Mouse (Mus musculus) forebrain, embryonic 11.5 days (tissue): ENCODE measurements at regions not wholly inside any gene's neighbourhood (a gene's known extent, or its start where the extent isn't known, plus 50 kb on each side); places are given as distances from the start of the nearest gene placed in this dataset.

Experiments
- ATAC-seq: fragments of 200-750 bp; cut with Nextera tagmentation; replicated peaks from 2 replicates; pipeline ENCODE4 v1.8.0; 2017; ENCODE audit warnings: moderate TSS enrichment; ENCODE audit not compliant: low FRiP score
- DNase-seq: peaks from one replicate; pipeline ENCODE4 v3.0.0-alpha.2; 2017; ENCODE audit warnings: low spot score
- H3K27ac ChIP-seq: fragments of 300-500 bp; sonication (generic); 2 replicates; pipeline ENCODE4 v1.5.1; 2014; ENCODE audit warnings: low read depth, low read length
- H3K27me3 ChIP-seq: fragments of 300-500 bp; sonication (generic); 2 replicates; pipeline ENCODE4 v1.6.1; 2014; ENCODE audit warnings: mild to moderate bottlenecking, low read length, mixed read lengths; ENCODE audit not compliant: control insufficient read depth, insufficient read depth
- H3K36me3 ChIP-seq: fragments of 300-500 bp; sonication (generic); 2 replicates; pipeline ENCODE4 v1.6.1; 2014; ENCODE audit warnings: mild to moderate bottlenecking, low read length, moderate library complexity, mixed read lengths; ENCODE audit not compliant: control insufficient read depth, insufficient read depth
- H3K4me1 ChIP-seq: fragments of 300-500 bp; sonication (generic); replicated peaks from 2 replicates; pipeline ENCODE4 v1.6.1; 2014; ENCODE audit warnings: low read length, mixed read lengths; ENCODE audit not compliant: control insufficient read depth, insufficient read depth
- H3K4me2 ChIP-seq: fragments of 300-500 bp; sonication (generic); 2 replicates; pipeline ENCODE4 v1.6.1; 2014; ENCODE audit warnings: low read depth, mild to moderate bottlenecking, low read length, moderate library complexity, mixed read lengths; ENCODE audit not compliant: severe bottlenecking
- H3K4me3 ChIP-seq: fragments of 300-500 bp; sonication (generic); 2 replicates; pipeline ENCODE4 v1.5.1; 2014; ENCODE audit warnings: low read depth, low read length
- H3K9ac ChIP-seq: fragments of 300-500 bp; sonication (generic); 2 replicates; pipeline ENCODE4 v1.6.1; 2014; ENCODE audit warnings: low read length
- H3K9me3 ChIP-seq: fragments of 300-500 bp; sonication (generic); 2 replicates; pipeline ENCODE4 v1.6.1; 2016; ENCODE audit warnings: low read length, mixed read lengths; ENCODE audit not compliant: control insufficient read depth
- WGBS: fragments of 180-500 bp; shearing (Covaris S2); extraction: QIAGEN DNeasy Blood & Tissue Kit; methylation state at CpG from one replicate; pipeline ENCODE4 v1.1.7; 2014; 5-methylcytosine and 5-hydroxymethylcytosine counted together

GRCm38 (mm10) chr4:95450286-95450685 is 107.0 kb upstream of the Fggy start:
- no peak for ATAC-seq
- 47% methylated on average over 1 of the region's 1 CpGs for WGBS
- H3K27ac ChIP-seq: no peak overlapping the region

GRCm38 (mm10) chr4:95451831-95452230 is 105.5 kb upstream of the Fggy start:
- DNase-seq (no peak), ATAC-seq (no peak)
- Histone ChIP-seq H3K27me3 (no peaks in the 10 kb centered on the region), H3K9ac (no peak overlapping the region), H3K27ac (no peak overlapping the region), H3K36me3 (no peaks in the 10 kb centered on the region), H3K4me3 (no peak overlapping the region), H3K4me1 (no peaks in the 10 kb centered on the region), H3K4me2 (no peak overlapping the region), H3K9me3 (no peaks in the 10 kb centered on the region)
- WGBS: 89% methylated on average over 3 of the region's 3 CpGs

More at GRCm38 (mm10) chr4:95450286-95450685, 107.0 kb upstream of the Fggy start:
- Histone ChIP-seq H3K4me3 (no peak overlapping the region), H3K36me3 (no peaks in the 10 kb centered on the region), H3K4me1 (no peaks in the 10 kb centered on the region), H3K27me3 (no peaks in the 10 kb centered on the region), H3K9ac (no peak overlapping the region), H3K9me3 (no peaks in the 10 kb centered on the region), H3K4me2 (no peak overlapping the region)
- no peak for DNase-seq

GRCm38 (mm10) chr4:95456318-95456717 is 101.0 kb upstream of the Fggy start:
- Histone ChIP-seq H3K9ac (no peak overlapping the region), H3K27me3 (no peaks in the 10 kb centered on the region), H3K27ac (no peak overlapping the region), H3K4me3 (no peak overlapping the region), H3K9me3 (no peaks in the 10 kb centered on the region), H3K36me3 (no peaks in the 10 kb centered on the region), H3K4me2 (no peak overlapping the region), H3K4me1 (no peaks in the 10 kb centered on the region)
- ATAC-seq: no peak
- 81% methylated on average over 1 of the region's 1 CpGs for WGBS
- DNase-seq: no peak

- Histone ChIP-seq H3K27me3 (no peaks in the 10 kb centered on the region), H3K4me2 (no peak overlapping the region), H3K27ac (no peak overlapping the region), H3K4me1 (no peaks in the 10 kb centered on the region), H3K36me3 (no peaks in the 10 kb centered on the region), H3K9me3 (no peaks in the 10 kb centered on the region), H3K9ac (no peak overlapping the region), H3K4me3 (no peak overlapping the region)
- WGBS: 86% methylated on average over 5 of the region's 5 CpGs
- ATAC-seq (no peak), DNase-seq (no peak)
Measured at GRCm38 (mm10) chr4:95456943-95457342, 100.4 kb upstream of the Fggy start.

- no peak for ATAC-seq
- no peak for DNase-seq
- Histone ChIP-seq H3K9me3 (no peaks in the 10 kb centered on the region), H3K27ac (no peak overlapping the region), H3K9ac (no peak overlapping the region), H3K4me1 (no peaks in the 10 kb centered on the region), H3K4me3 (no peak overlapping the region), H3K36me3 (no peaks in the 10 kb centered on the region), H3K27me3 (no peaks in the 10 kb centered on the region), H3K4me2 (no peak overlapping the region)
- 80% methylated on average over 3 of the region's 3 CpGs for whole genome bisulfite sequencing
Measured at GRCm38 (mm10) chr4:95462476-95462875, 94.8 kb upstream of the Fggy start.

GRCm38 (mm10) chr4:95463082-95463825 is 94.1 kb upstream of the Fggy start:
- Histone ChIP-seq H3K27me3 (no peaks in the 10 kb centered on the region), H3K27ac (no peak overlapping the region)
- no peak for DNase-seq

GRCm38 (mm10) chr4:95466647-95467046 is 90.7 kb upstream of the Fggy start:
- ATAC-seq (no peak), DNase-seq (no peak)
- no peaks in the 10 kb centered on the region for H3K4me1 ChIP-seq
- H3K36me3 ChIP-seq: no peaks in the 10 kb centered on the region
- WGBS: 74% methylated on average over 2 of the region's 2 CpGs
- H3K27me3 ChIP-seq: no peaks in the 10 kb centered on the region
- H3K4me3 ChIP-seq: no peak overlapping the region
- no peak overlapping the region for H3K4me2 ChIP-seq
- H3K9me3 ChIP-seq: no peaks in the 10 kb centered on the region
- no peak overlapping the region for H3K27ac ChIP-seq
- H3K9ac ChIP-seq: no peak overlapping the region

More at GRCm38 (mm10) chr4:95463082-95463825, 94.1 kb upstream of the Fggy start:
- H3K4me2 ChIP-seq: no peak overlapping the region
- no peaks in the 10 kb centered on the region for H3K9me3 ChIP-seq
- no peak overlapping the region for H3K9ac ChIP-seq
- no peak for ATAC-seq
- H3K4me1 ChIP-seq: no peaks in the 10 kb centered on the region
- H3K4me3 ChIP-seq: no peak overlapping the region
- 86% methylated on average over 8 of the region's 8 CpGs for WGBS
- no peaks in the 10 kb centered on the region for H3K36me3 ChIP-seq

GRCm38 (mm10) chr4:95467526-95467925 is 89.8 kb upstream of the Fggy start:
- H3K9ac ChIP-seq: no peak overlapping the region
- H3K27ac ChIP-seq: no peak overlapping the region
- H3K36me3 ChIP-seq: no peaks in the 10 kb centered on the region
- ATAC-seq: no peak
- H3K4me2 ChIP-seq: no peak overlapping the region
- H3K4me3 ChIP-seq: no peak overlapping the region
- DNase-seq: no peak
- H3K4me1 ChIP-seq: no peaks in the 10 kb centered on the region
- no peaks in the 10 kb centered on the region for H3K9me3 ChIP-seq
- WGBS: 84% methylated on average over 2 of the region's 2 CpGs
- H3K27me3 ChIP-seq: no peaks in the 10 kb centered on the region

GRCm38 (mm10) chr4:95474726-95475406 is 82.4 kb upstream of the Fggy start:
- no peak overlapping the region for H3K4me2 ChIP-seq
- H3K9me3 ChIP-seq: no peaks in the 10 kb centered on the region
- ATAC-seq: no peak
- 76% methylated on average over 5 of the region's 5 CpGs for WGBS
- no peaks in the 10 kb centered on the region for H3K4me1 ChIP-seq
- no peaks in the 10 kb centered on the region for H3K36me3 ChIP-seq
- H3K27me3 ChIP-seq: no peaks in the 10 kb centered on the region
- no peak overlapping the region for H3K9ac ChIP-seq
- DNase-seq: no peak
- H3K27ac ChIP-seq: no peak overlapping the region
- H3K4me3 ChIP-seq: no peak overlapping the region
